Mouse (Mus musculus) ES-CJ7 (cell line): ENCODE measurements around the gene Lin37.

ENCODE experiments used
- DNase-seq: peaks from one replicate; pipeline ENCODE4 v3.0.0; 2011; ENCODE audit warnings: low read depth, low spot score

Lin37 gene

GRCm38 (mm10) chr7:30559443-30559954 is at the start of gene Lin37:
Gene Lin37 (minus strand): TSS chr7:30559838.
- DNase-seq = peak; percentile 98

DNA sequence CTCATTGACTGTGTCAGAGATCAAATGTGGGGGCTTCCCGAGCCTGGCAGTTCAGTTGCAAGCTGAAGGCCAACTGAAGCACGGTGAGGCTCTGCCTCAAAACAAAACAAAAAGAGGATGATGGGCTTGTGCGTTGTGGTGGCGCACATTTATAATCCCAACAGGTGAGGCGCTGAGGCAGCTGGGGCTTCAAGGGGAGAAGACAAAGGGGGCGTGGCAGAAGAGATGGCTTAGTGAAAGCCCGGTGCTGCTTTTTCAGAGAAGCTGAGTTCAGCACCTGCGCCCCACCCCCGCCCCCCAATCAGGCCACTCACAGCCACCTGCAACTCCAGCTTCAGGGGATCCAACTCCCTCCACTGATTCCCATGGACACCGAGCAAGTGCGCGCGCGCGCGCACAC is 48.8 kb upstream of the Lin37 start:
- peak; percentile 74 for DNase-seq

- DNase-seq = peak; percentile 98
Observed at GRCm38 (mm10) chr7:30607706-30608309, 48.2 kb upstream of the Lin37 start.

DNA sequence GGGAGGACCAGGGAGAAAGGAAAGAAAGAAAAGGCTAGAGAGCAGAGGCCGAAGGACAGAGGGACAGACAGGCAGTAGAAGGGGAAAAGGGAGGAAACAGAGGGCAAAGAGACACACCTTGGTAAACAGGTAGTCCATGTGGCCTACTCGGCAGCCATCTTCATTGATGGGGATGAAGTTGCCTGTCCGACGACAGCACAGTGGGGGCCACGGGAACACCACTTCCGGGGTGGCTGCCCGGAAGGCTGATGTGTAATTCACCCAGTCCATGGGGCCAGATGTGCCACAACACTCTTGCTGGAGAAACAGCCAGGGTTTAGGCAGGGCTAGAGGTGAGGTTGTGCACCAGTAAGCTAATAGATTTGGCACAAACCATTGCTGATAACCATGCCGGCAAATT is 45.3 kb upstream of the Lin37 start:
- no peak for DNase-seq

DNA sequence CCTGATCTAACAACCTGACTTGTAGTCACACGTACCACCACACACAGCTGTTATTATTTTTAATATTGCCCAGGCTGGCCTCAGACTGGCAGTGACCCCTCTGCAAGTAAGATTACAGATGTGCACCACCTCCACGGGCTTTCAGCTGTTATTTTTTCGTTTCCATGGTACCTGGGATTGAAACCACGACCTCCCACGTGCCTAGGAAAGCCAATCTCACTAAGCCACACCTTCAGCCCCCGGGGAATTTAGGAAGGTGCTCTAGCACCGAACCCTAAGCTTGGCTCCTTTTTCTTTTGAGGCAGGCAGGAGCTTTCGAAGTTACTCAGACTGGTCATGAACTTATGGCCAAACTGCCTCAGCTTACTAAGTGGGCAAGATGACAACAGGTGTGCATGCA is 44.8 kb upstream of the Lin37 start:
- DNase-seq = peak; percentile 48

DNA sequence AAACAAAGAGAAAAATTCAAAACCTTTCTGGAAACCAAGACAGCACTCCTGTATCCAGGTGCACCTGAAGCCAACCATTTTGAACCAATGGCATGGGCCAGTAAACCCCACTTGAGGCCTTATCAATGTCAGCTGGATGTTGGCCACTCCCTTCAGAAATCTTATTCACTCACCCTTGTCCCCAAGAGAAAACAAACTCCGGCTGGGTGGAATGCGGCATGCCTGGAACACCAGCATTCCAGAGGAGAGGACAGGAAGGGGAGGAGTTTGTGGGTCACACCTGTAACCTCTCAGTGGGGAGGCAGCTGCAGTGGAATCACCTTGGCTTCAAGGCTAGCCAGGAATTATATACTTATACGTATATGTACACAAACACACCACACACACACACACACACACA is 42.9 kb upstream of the Lin37 start:
- DNase-seq = peak; percentile 93

DNA sequence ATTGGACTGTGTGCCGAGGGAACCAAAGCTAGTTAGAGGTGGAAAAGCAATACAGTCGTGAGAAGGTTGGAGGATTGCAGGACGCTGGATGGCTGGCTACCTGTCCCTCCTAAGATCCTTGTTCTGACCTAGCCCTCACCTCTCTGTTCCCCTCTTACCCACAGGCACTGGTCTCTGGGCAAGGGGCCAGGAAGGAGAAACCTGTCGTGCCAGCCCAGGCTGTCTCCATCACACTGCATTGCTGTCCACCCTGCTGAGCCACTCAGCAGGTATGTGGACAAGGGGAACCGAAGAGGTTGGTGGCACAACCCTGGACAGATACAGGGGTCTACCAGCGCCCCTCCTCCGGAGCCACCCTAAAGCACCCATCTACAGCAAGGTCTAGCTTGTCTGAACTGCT is 41.0 kb upstream of the Lin37 start:
- no peak for DNase-seq

- DNase-seq = peak; percentile 97
Observed at GRCm38 (mm10) chr7:30599933-30600353, 40.3 kb upstream of the Lin37 start.

GRCm38 (mm10) chr7:30598786-30599185 is 39.1 kb upstream of the Lin37 start, which contains the start of gene Zbtb32:
Gene Zbtb32 (minus strand): TSS chr7:30598909.
- peak; percentile 86 for DNase-seq

GRCm38 (mm10) chr7:30596811-30597210 is 37.2 kb upstream of the Lin37 start:
- no peak for DNase-seq

GRCm38 (mm10) chr7:30596093-30596492 is 36.5 kb upstream of the Lin37 start:
- DNase-seq = no peak

DNA sequence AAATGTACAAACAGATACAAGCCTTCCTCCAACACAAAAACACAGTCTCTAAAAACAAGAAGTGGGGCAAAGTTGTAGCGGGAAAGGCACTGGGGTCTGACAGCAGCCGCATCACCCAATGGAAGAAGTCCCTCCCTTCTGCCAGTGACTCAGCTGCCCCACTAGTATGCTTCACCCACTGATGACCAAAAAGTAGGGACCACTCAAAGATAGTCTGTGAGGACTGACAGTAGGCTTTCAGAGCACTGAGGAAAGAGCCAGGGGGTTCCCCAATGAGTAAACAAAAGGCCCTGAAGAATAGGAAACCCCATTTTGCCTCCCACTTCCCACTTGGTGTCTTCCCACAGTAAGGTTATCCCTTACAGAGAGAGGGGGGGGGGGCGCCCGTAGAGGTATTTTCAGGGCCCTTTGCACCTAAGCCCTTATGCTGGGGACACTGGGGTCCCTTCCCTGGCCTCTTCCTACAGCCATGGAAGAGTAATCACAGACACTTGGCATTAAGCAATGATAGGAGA is 34.9 kb upstream of the Lin37 start:
- no peak for DNase-seq

GRCm38 (mm10) chr7:30593579-30594509 is 34.2 kb upstream of the Lin37 start:
- no peak for DNase-seq

DNA sequence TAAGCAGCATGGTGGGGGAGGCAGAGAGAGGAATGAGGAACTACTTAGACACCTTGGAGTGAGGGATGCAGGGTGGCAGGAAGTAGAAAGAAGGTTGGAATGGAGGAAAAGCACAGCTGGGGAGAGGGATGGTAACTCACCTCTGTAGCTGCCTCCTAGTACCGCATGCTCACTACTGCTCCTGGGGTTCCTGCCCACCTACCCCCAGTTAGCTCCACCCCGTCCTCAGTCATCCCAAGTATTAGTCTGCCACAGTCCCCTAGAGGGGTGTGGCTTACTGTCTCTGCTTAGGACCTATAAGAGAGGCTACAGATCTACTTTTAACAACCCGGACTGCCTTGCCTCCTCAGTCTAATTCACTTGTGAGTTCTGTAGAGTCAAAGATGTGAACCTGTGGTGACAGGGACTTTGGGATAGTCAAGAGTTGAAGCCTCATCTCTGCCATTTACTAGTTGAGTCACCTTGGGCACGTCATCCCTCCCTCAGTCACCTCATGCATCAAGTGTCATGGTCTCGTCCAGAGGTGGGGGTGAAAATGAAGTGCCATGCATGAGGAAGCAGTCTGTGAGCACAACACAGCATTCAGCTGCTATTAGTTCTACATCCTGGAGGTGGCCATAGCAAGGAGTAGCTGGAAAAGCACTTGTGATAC is 33.3 kb upstream of the Lin37 start:
- peak; percentile 58 for DNase-seq

DNA sequence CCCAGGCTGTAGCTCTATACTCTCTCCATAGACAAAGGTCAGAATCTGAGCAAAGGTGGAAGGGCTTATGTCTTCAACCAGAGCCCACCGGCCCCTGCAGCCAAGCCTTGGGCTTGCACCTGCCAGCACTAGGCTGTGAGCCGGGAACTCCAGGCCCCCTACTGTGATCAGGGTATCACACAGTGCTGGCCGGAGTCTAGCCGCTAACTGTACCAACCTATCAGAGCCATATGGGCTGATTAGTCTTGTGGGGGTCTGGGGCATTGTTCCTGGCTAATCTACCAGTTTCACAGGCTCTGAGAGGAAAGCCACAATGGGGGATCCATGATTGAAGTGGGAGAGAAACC is 31.9 kb upstream of the Lin37 start:
- DNase-seq = no peak

- no peak for DNase-seq
Observed at GRCm38 (mm10) chr7:30590927-30591604, 31.4 kb upstream of the Lin37 start.

DNA sequence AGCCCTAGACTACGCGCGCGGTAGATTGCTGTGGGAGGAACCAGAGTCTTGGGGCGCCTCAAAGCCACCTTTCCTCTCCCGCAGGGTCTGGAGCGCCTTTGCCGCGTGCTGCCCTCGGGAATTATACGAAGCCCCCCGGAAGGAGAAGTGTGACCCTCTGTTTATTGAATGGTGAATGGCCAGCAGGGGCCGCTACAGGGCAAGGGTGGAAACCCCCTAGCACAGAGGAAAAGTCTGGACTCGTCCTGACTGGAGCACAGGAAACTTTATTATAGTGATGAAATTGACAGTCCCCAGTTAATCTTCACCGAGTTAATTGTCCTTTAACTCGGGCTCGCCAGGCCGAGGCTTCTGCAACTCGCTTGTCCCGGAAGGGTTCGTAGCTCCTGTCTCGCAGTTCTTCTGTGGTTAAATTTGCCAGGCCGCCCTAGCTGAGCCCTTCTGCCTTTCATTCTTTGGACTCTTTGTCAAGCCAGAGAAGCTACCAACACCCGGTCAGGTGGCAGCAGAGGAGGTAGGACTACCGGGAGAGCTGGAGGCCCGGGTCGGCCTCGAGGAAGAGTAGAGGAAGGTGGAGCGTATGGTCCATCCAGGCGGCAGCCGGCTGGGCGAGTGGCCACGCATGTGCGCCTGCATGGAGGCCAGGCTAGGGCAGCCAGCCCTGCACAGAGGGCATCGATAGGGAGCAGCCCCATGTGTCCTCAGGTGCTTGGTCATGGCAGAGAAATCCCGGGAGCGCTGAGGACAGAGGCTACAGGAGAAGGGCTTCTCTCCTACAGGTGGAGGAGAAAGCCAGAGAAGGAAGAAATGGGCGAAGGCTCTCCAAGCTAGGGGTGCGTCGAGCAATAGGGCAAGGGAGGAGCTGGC is 30.0 kb upstream of the Lin37 start:
- peak; percentile 85 for DNase-seq

GRCm38 (mm10) chr7:30588676-30589434 is 29.2 kb upstream of the Lin37 start, which contains the start of gene Kmt2b:
Gene Kmt2b (minus strand): TSS chr7:30588726.
- DNase-seq = peak; percentile 99

DNA sequence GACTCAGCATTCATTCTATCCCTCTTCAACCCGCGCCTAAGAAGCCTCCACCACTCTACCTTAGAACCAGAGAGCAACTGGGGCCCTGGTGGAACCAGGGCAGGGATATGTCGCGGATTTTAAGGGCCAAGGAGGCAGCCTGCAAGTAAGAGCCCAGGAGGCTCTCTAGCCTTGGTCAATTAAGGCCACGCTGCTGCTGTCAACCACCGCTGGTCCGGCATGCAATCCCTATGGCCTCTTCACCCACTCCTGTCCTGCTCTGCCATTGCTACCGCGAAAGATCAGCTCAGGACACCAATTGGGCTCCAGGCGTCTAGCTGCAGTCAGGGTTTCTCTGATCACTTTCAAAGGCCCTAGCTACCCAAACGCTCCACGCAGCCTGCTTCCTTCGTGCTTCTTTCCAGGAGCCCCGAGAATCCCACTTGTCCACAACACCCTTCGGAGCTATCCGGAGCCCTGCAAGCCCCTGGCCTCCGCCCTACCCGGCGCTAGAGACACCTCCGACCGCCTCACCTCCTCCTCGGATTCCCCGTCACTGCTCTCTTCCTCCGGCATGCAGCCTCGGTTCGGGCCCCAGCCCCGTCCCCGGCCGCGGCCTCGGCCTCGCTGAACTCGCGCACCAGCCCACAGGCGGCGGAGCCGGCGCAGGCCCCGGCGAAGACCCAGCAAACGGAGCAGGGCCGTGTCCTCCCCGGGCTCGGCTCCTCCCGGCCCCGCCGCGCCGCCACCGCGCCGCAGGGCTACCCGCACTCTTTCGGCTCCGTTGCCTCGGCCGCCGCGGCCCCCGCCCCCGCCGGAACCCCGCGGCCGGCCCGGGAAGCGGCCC is 28.4 kb upstream of the Lin37 start:
- DNase-seq = no peak
